In genomic region chr19:15996901-15997564, GRCm38 (mm10) we compare ENCODE assay signal across 9 mouse cellular contexts. TPM values are rescaled to one million over a fixed set of nuclear protein-coding genes. Genes with fewer than 3 reads are reported as not detected.
A peak's percentile ranks its signal among the peaks of the same experiment; 100 is the strongest.
DNase-seq lines count a peak whose midpoint lies in the region; ATAC-seq lines count a peak whose summit lies in the region.
"Had no signal": no experiment of that assay in that cellular context is flagged by ENCODE, and none has a peak within 500 bp of the region (broad histone marks: within the 10 kb centered on the region; RNA-seq: fewer than 3 reads in every experiment).

No protein-coding gene starts in this region.

- no peak overlapping the region for H3K9ac ChIP-seq in kidney, embryonic 15.5 days
- H3K9ac ChIP-seq in hindbrain, embryonic 13.5 days: 0 out of 2 replicates have a peak overlapping the region, but pooled peaks have one; percentile 35
- H3K9ac ChIP-seq in limb, embryonic 13.5 days: no peak overlapping the region

- DNase-seq in kidney, postnatal 25 days: no peak
- DNase-seq in retina, postnatal 7 days (ENCODE audit: low read depth, low spot score): peak; percentile 69
- DNase-seq in gastrocnemius, postnatal 4 days (ENCODE audit: low spot score in 2 of 2): no peak
- no peak for DNase-seq in yolk sac, embryonic 10.5 days (ENCODE audit: low spot score)

- H3K4me3 ChIP-seq in kidney, embryonic 15.5 days (replicated peaks): no peak overlapping the region
- H3K4me3 ChIP-seq in hindbrain, embryonic 13.5 days: peak overlapping the region; percentile 17
- peak overlapping the region; percentile 16; the same call in 1 of the 2 replicates for H3K4me3 ChIP-seq in limb, embryonic 13.5 days

- no peaks in the 10 kb centered on the region for H3K27me3 ChIP-seq in kidney, embryonic 15.5 days
- H3K27me3 ChIP-seq in hindbrain, embryonic 13.5 days: no peaks in the 10 kb centered on the region
- H3K27me3 ChIP-seq in limb, embryonic 13.5 days: no peaks in the 10 kb centered on the region

- no peak for ATAC-seq in kidney, embryonic 15.5 days (replicated peaks; ENCODE audit: low FRiP score)
- peak; percentile 87 for ATAC-seq in cerebellum, adult (ENCODE audit: insufficient number of reproducible peaks, low FRiP score, low TSS enrichment)
- peak; percentile 90 for ATAC-seq in hindbrain, embryonic 13.5 days (ENCODE audit: low FRiP score)
- peak; percentile 76 for ATAC-seq in limb, embryonic 13.5 days (ENCODE audit: low FRiP score, low read depth)

- 53% methylated on average over 12 of the region's 12 CpGs for WGBS in kidney, embryonic 15.5 days
- WGBS in hindbrain, embryonic 13.5 days: 30% methylated on average over 12 of the region's 12 CpGs
- WGBS in limb, embryonic 13.5 days: 42% methylated on average over 12 of the region's 12 CpGs

- no peak overlapping the region for H3K27ac ChIP-seq in kidney, embryonic 15.5 days
- peak overlapping the region; percentile 91 for H3K27ac ChIP-seq in hindbrain, embryonic 13.5 days
- peak overlapping the region; percentile 61 for H3K27ac ChIP-seq in limb, embryonic 13.5 days

- peak overlapping the region; percentile 36 for H3K4me2 ChIP-seq in kidney, embryonic 15.5 days
- peak overlapping the region; percentile 43 for H3K4me2 ChIP-seq in hindbrain, embryonic 13.5 days
- H3K4me2 ChIP-seq in limb, embryonic 13.5 days (replicated peaks): peak overlapping the region; percentile 54

- no peaks in the 10 kb centered on the region for H3K36me3 ChIP-seq in kidney, embryonic 15.5 days
- H3K36me3 ChIP-seq in hindbrain, embryonic 13.5 days: no peaks in the 10 kb centered on the region
- H3K36me3 ChIP-seq in limb, embryonic 13.5 days: 0 out of 2 replicates have a peak, but pooled peaks cover 3% of the 10 kb centered on the region
- H3K36me3 ChIP-seq: G1E had no signal

- no peaks in the 10 kb centered on the region for H3K9me3 ChIP-seq in kidney, embryonic 15.5 days (replicated peaks)
- no peaks in the 10 kb centered on the region for H3K9me3 ChIP-seq in hindbrain, embryonic 13.5 days
- no peaks in the 10 kb centered on the region for H3K9me3 ChIP-seq in limb, embryonic 13.5 days
- H3K9me3 ChIP-seq: G1E had no signal

- H3K4me1 ChIP-seq in kidney, embryonic 15.5 days: 0 out of 2 replicates have a peak, but pooled peaks cover 6% of the 10 kb centered on the region
- H3K4me1 ChIP-seq in hindbrain, embryonic 13.5 days (replicated peaks): peaks cover 10% of the 10 kb centered on the region; the same call in 1 of the 2 replicates
- peaks cover 9% of the 10 kb centered on the region; the same call in 1 of the 2 replicates for H3K4me1 ChIP-seq in limb, embryonic 13.5 days

RNA-seq across cellular contexts. Expression of gene Cep78, which starts 12.2 kb away (rescaled TPM):
- 27.2 TPM in 2 replicates for polyA plus RNA-seq in kidney, embryonic 15.5 days (2015; fragmentation: Nextera tagmentation; extraction: Ambion mirVana)
- 38.7 and 41.4 TPM in 2 replicates for polyA plus RNA-seq in hindbrain, embryonic 13.5 days (2015; fragmentation: Nextera tagmentation; extraction: Ambion mirVana)
- 35.2 and 35.6 TPM in 2 replicates for polyA plus RNA-seq in limb, embryonic 13.5 days (2015; fragmentation: Nextera tagmentation; extraction: Ambion mirVana)
- 1 to 10 TPM; 6.6 to 7.6 TPM for total RNA-seq in gastrocnemius, postnatal 4 days (2021)

RNA-seq across cellular contexts. Expression of gene Psat1, which starts 49.9 kb away (rescaled TPM):
- polyA plus RNA-seq in kidney, embryonic 15.5 days (2015; fragmentation: Nextera tagmentation; extraction: Ambion mirVana): 93.5 and 107 TPM in 2 replicates
- 87.6 and 116 TPM in 2 replicates for polyA plus RNA-seq in hindbrain, embryonic 13.5 days (2015; fragmentation: Nextera tagmentation; extraction: Ambion mirVana)
- 84.3 and 88.6 TPM in 2 replicates for polyA plus RNA-seq in limb, embryonic 13.5 days (2015; fragmentation: Nextera tagmentation; extraction: Ambion mirVana)
- 10 to 100 TPM; 45.7 to 56.4 TPM for total RNA-seq in gastrocnemius, postnatal 4 days (2021)
